Mouse (Mus musculus) testis, adult 2 months (tissue): ENCODE measurements around the gene Sfxn5.

Experiments used
- CTCF ChIP-seq: fragments of 200-500 bp; IDR thresholded peaks from 2 replicates; pipeline ENCODE4 v1.5.1; 2012; ENCODE audit warnings: low read depth, mild to moderate bottlenecking, inconsistent platforms, low read length, moderate library complexity; ENCODE audit not compliant: control insufficient read depth, insufficient read depth, insufficient replicate concordance
- POLR2A ChIP-seq: fragments of 200-500 bp; IDR thresholded peaks from 2 replicates; pipeline ENCODE4 v1.6.1; 2012; ENCODE audit warnings: low read depth, mild to moderate bottlenecking, inconsistent platforms, low read length, moderate library complexity; ENCODE audit not compliant: control insufficient read depth

- TF ChIP-seq CTCF: no peak
- no peak for TF ChIP-seq POLR2A
These were observed 67.2 kb downstream of the Sfxn5 start for GRCm38 (mm10) chr6:85266060-85266459.
